Mouse (Mus musculus) MEL-GATA-1-ER (cell line): ENCODE data around the gene Wsb1.
"Not testable (repeated sequence)": the region's sequence is repeated elsewhere in the genome, so short reads cannot be mapped to it uniquely, and the experiment has no call there.

ENCODE experiments used
- DNase-seq: peaks from one replicate; pipeline ENCODE4 v3.0.0-alpha.2; 2012; ENCODE audit warnings: low read depth; ENCODE audit errors: extremely low read depth

The Wsb1 gene

GRCm38 (mm10) chr11:79254391-79255098 lies at the start of gene Wsb1:
Gene Wsb1, minus strand, starts transcription at chr11:79254671.
- DNase-seq = peak; percentile 69

GRCm38 (mm10) chr11:79304245-79304644 lies 49.8 kb upstream of the Wsb1 start:
- DNase-seq = not testable (repeated sequence)

DNA sequence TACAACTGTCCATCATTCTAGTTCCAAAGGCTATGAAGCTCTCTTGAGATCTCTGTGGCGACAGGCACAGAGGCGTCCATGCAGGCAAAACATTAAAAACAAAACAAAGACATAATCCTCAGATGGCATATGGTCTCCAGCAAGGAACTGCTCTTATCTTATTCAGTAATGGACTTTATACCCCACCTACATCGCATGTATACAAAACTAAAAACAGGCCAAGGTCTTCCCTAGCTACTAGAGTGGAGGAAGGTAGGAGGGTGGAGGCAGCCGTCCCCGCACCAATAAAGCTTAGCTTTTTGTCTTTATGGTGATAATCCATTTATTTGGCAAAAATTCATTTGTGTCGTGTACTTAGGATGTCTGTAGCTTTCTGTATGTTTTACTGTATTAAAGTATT lies 48.6 kb upstream of the Wsb1 start:
- no peak for DNase-seq

DNA sequence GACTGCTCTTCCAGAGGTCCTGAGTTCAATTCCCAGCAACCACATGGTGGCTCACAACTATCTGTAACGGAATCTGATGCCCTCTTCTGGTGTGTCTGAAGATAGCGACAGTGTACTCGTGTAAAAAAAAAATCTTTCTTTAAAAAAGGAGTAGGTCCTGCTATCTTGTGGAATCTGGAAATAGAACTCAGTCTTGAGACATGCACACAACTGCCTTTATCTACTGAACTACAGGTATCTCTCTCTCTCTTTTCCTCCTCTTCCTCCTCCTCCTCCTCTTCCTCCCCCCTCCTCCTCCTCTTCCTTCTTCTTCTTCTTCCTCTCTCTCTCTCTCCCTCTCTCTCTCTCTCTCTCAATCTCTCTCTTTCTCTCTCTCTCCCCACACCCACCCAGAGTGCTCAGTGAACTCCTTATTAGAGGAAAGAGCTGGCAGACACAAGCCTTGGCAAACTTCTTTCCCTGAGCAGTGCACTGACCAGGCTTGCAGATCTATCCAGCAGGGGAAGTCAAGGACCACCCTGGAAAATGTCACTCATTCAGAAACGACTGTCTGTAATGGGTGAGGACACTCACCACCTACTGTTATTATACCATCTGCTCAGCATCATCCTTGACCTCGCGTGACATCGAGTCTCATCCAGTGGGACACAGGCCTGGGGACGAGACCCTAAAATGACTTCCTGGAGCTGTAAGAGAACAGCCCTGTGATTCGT lies 45.4 kb upstream of the Wsb1 start:
- no peak for DNase-seq

GRCm38 (mm10) chr11:79296856-79297491 lies 42.5 kb upstream of the Wsb1 start, which contains the start of gene Gm9964:
Gene Gm9964, minus strand, starts transcription at chr11:79296906.
- DNase-seq = peak; percentile 77

- DNase-seq = no peak
These were observed 41.7 kb upstream of the Wsb1 start for GRCm38 (mm10) chr11:79296167-79296566.

DNA sequence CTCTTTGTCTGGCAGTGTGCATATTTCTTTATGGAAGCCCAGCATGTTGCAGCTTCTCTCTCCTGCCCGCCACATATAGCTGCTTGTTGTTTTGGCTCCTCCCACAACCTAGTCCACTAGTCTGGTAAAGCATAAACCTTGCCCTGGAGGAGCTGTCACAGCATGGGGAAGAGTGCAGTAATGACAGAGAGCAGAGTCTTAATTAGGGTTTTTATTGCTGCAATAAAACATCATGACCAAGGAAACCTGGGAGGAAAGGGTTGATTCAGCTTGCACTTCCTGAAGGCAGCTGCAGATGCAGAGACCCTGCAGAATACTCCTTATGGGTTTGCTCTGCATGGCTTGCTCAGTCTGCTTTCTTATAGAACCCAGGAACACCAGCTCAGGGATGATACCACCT lies 39.5 kb upstream of the Wsb1 start:
- no peak for DNase-seq

- no peak for DNase-seq
These were observed 38.6 kb upstream of the Wsb1 start for GRCm38 (mm10) chr11:79293025-79293424.

GRCm38 (mm10) chr11:79292130-79292529 lies 37.7 kb upstream of the Wsb1 start:
- no peak for DNase-seq

GRCm38 (mm10) chr11:79291651-79292050 lies 37.2 kb upstream of the Wsb1 start:
- DNase-seq = no peak

- DNase-seq = no peak
These were observed 36.0 kb upstream of the Wsb1 start for GRCm38 (mm10) chr11:79290473-79290872.

DNA sequence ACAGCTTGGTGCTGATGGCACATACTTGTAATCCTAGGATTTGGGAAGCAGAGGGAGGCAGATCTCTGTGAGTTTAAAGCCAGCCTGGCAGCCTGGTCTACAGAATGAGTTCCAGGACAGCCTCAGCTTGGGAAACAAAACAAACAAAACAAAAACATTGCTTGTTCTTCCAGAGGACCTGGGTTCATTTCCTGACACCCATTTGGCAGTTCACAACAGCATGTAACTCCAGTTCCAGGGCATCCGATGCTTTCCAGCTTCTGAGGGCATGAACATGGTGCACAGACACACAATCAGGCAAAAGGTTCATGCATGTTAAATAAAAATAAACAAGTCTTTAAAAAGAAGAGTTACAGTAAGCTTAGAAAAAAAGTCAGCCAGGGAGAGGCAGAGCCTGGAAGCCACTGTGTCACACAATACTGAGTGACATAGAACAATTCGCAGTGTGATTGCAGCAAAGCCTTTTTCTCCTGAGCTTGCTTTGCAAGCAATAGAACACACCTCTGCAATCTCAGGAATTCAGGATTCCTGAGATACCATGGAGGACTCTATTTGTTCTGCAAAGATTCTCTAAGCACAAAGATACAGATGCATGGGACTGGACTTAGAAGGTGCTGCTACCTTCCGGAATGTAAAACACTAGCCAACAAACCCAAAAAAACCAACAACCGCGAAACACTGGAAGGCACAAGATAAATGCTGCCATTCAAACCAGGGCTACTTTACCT lies 34.6 kb upstream of the Wsb1 start:
- DNase-seq = no peak

- DNase-seq = no peak
These were observed 33.9 kb upstream of the Wsb1 start for GRCm38 (mm10) chr11:79288278-79288843.

DNA sequence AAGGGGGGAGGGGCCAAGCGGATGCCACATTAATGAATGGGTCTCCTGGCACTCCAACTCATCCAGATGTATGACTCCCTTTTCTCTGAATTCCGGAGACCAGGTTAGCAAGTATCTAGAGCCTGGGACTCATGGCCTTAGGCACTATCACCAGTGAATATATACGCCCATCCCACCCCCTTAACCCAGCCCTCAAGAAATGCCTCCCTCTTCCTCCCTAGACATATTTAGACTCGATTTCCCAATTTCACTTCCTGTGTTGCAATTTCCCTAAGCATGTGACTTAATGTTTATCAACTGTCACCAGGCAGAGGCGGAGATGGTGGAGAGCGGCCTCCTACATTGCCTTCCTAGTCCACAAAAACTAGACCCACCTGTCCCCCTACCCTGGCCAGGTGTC lies 33.0 kb upstream of the Wsb1 start:
- DNase-seq = peak; percentile 82

- DNase-seq = peak; percentile 64
These were observed 31.9 kb upstream of the Wsb1 start for GRCm38 (mm10) chr11:79286305-79286799.

- DNase-seq = no peak
These were observed 29.0 kb upstream of the Wsb1 start for GRCm38 (mm10) chr11:79283350-79284030.

DNA sequence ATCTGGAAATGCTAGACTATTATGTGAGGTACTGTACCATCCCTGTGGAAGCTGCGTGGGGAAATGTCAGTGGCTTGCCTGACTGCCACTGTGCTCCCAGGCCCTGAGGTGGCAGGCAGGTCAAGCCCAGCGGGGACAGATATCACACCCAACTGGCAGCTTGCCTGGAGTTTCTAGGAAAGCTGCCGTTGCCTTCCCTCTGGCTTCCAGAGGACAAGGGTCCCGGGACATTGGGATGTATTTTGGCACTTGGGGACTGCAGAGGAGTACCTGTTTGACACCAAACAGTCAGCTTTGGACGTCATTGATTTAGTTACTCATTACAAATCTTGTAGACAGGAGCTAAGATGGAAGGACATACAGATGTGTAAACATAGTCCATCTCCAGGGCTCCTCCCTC lies 26.9 kb upstream of the Wsb1 start:
- no peak for DNase-seq

DNA sequence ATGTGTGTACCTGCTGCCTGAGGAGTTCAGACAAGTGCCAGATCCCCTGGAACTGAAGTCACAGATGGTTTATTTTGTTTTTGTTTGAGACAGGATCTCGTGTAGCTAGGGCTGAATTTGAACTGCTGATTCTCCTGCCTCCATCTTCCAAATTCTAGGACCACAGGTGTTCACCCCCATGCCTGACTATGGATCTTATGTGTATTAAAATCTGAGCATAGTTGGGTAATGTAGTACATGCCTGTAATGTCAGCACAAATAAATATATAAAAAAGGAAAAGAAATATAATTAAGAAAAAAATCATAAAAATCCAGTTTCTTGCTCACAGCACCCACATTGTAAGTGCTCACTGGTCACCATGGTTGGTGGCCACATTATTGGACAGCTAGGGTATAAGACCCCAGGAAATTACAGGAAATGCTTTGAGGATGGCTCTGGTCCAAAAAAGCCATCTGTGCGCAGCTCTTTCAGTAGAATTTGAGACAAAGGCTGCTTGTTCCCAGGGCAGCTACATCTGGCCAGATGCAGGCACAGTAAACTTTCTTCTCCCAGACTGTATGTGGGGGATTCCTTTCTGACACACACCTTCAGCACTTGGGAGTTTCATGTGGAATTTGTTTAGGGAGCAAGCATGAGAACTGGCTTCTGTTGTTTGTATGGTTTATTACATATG lies 25.4 kb upstream of the Wsb1 start:
- DNase-seq = no peak

- DNase-seq = no peak
These were observed 19.3 kb upstream of the Wsb1 start for GRCm38 (mm10) chr11:79273757-79274156.

- DNase-seq = no peak
These were observed 18.6 kb upstream of the Wsb1 start for GRCm38 (mm10) chr11:79273039-79273438.
